Mouse (Mus musculus) embryonic facial prominence, embryonic 11.5 days (tissue): ENCODE data around the gene Nrsn1. TPM values are rescaled to one million over a fixed set of nuclear protein-coding genes. Genes with fewer than 3 reads are reported as not detected.

ENCODE experiments used
- polyA plus RNA-seq: library from polyadenylated mRNA; unstranded; fragments of >200 nt; fragmentation: Nextera tagmentation; extraction: Ambion mirVana; gene quantifications from 2 replicates; pipeline ENCODE4 v1.2.1, GENCODE M21; 2014

The Nrsn1 gene
- polyA plus RNA-seq, 1 experiment from 2014 or later, result 8.0 TPM

Other genes starting within 250 kb of the Nrsn1 start
- gene Dcdc2a, start 214.5 kb downstream of the Nrsn1 start, polyA plus RNA-seq, result 1.7 and 1.9 TPM in 2 replicates